ENCODE assay signal across 15 mouse cellular contexts in genomic region chr10:117608988-117609809, GRCm38 (mm10).
"Had no signal": no experiment of that assay in that cellular context is flagged by ENCODE, and none has a peak within 500 bp of the region (broad histone marks: within the 10 kb centered on the region; RNA-seq: fewer than 3 reads in every experiment).

No protein-coding gene starts in this region.

- H3K4me3 ChIP-seq: neural tube, embryonic 12.5 days; neural tube, embryonic 13.5 days; neural tube, embryonic 15.5 days; stomach, embryonic 15.5 days had no signal

- H3K4me2 ChIP-seq: neural tube, embryonic 12.5 days; neural tube, embryonic 13.5 days; neural tube, embryonic 15.5 days; stomach, embryonic 15.5 days had no signal

- H3K9ac ChIP-seq: neural tube, embryonic 12.5 days; neural tube, embryonic 13.5 days; neural tube, embryonic 15.5 days; stomach, embryonic 15.5 days had no signal

- H3K9me3 ChIP-seq: neural tube, embryonic 12.5 days; neural tube, embryonic 15.5 days; stomach, embryonic 15.5 days had no signal

- H3K27ac ChIP-seq: neural tube, embryonic 12.5 days; neural tube, embryonic 13.5 days; neural tube, embryonic 15.5 days; stomach, embryonic 15.5 days had no signal

- DNase-seq: retina, postnatal 1 day; right cerebral cortex, adult 18-20 months; right cerebral cortex, postnatal 14 days; right cerebral cortex, postnatal 25 days; right cerebral cortex, postnatal 4 days; spleen, adult 18-20 months; thymus, adult 18-20 months; thymus, postnatal 14 days; thymus, postnatal 25 days; thymus, postnatal 36 days; thymus, postnatal 4 days had no signal

- H3K27me3 ChIP-seq: neural tube, embryonic 12.5 days; neural tube, embryonic 13.5 days; neural tube, embryonic 15.5 days; stomach, embryonic 15.5 days had no signal

- H3K36me3 ChIP-seq: neural tube, embryonic 12.5 days; neural tube, embryonic 13.5 days; neural tube, embryonic 15.5 days; stomach, embryonic 15.5 days had no signal

- H3K4me1 ChIP-seq: neural tube, embryonic 12.5 days; neural tube, embryonic 13.5 days; stomach, embryonic 15.5 days had no signal
